In genomic region chr10:85929208-85929591, GRCm38 (mm10) we compare ENCODE assay signal across 9 mouse cellular contexts. TPM values are rescaled to one million over a fixed set of nuclear protein-coding genes. Genes with fewer than 3 reads are reported as not detected.
A peak's percentile ranks its signal among the peaks of the same experiment; 100 is the strongest.
DNase-seq lines count a peak whose midpoint lies in the region; ATAC-seq lines count a peak whose summit lies in the region.
"Had no signal": no experiment of that assay in that cellular context is flagged by ENCODE, and none has a peak within 500 bp of the region (broad histone marks: within the 10 kb centered on the region; RNA-seq: fewer than 3 reads in every experiment).

No protein-coding gene starts in this region.

- no peaks in the 10 kb centered on the region for H3K9me3 ChIP-seq in neural tube, embryonic 11.5 days (ENCODE audit: control insufficient read depth, low read length)
- H3K9me3 ChIP-seq in limb, embryonic 10.5 days (replicated peaks): no peaks in the 10 kb centered on the region
- H3K9me3 ChIP-seq in stomach, embryonic 15.5 days: no peaks in the 10 kb centered on the region

- no peak for ATAC-seq in neural tube, embryonic 11.5 days (ENCODE audit: insufficient read depth, low FRiP score, low TSS enrichment)
- no peak for ATAC-seq in stomach, embryonic 15.5 days (ENCODE audit: insufficient read depth, low FRiP score, low read depth)

- no peaks in the 10 kb centered on the region; the same call in 1 of the 2 replicates for H3K4me1 ChIP-seq in neural tube, embryonic 11.5 days (ENCODE audit: control insufficient read depth, insufficient read depth, low read length)
- peaks cover 12% of the 10 kb centered on the region for H3K4me1 ChIP-seq in limb, embryonic 10.5 days
- H3K4me1 ChIP-seq in stomach, embryonic 15.5 days: peaks cover 11% of the 10 kb centered on the region

- DNase-seq in cerebellum, postnatal 10 days: peak; percentile 22 to 52
- no peak for DNase-seq in cerebellum, adult 9-11 months
- DNase-seq in neural tube, embryonic 11.5 days (ENCODE audit: low spot score): no peak
- DNase-seq in neural tube, embryonic 10.5 days (ENCODE audit: extremely low spot score, low spot score): no peak
- no peak for DNase-seq in limb, embryonic 10.5 days (ENCODE audit: low spot score)
- no peak for DNase-seq in spleen, postnatal 36 days (ENCODE audit: low spot score in 2 of 2)
- no peak for DNase-seq in T-cell, adult 2 months (ENCODE audit: low spot score)

- H3K4me3 ChIP-seq in neural tube, embryonic 11.5 days (ENCODE audit: low read depth, low read length): no peak overlapping the region
- H3K4me3 ChIP-seq in limb, embryonic 10.5 days: peak overlapping the region; percentile 67
- peak overlapping the region; percentile 53 for H3K4me3 ChIP-seq in stomach, embryonic 15.5 days (replicated peaks)

- peak overlapping the region; percentile 82 for H3K4me2 ChIP-seq in neural tube, embryonic 11.5 days (ENCODE audit: low read depth)
- H3K4me2 ChIP-seq in stomach, embryonic 15.5 days: peak overlapping the region; percentile 97

- peaks cover 5% of the 10 kb centered on the region; the same call in 1 of the 2 replicates for H3K27me3 ChIP-seq in neural tube, embryonic 11.5 days (ENCODE audit: control insufficient read depth, insufficient read depth, low read length)
- peaks cover 41% of the 10 kb centered on the region for H3K27me3 ChIP-seq in limb, embryonic 10.5 days (ENCODE audit: low read depth, poor library complexity, severe bottlenecking)
- H3K27me3 ChIP-seq in stomach, embryonic 15.5 days (replicated peaks): peaks cover 7% of the 10 kb centered on the region; the same call in 1 of the 2 replicates

- H3K36me3 ChIP-seq in neural tube, embryonic 11.5 days (ENCODE audit: control insufficient read depth, insufficient read depth, low read length): no peaks in the 10 kb centered on the region
- H3K36me3 ChIP-seq in limb, embryonic 10.5 days: no peaks in the 10 kb centered on the region
- H3K36me3 ChIP-seq in stomach, embryonic 15.5 days: no peaks in the 10 kb centered on the region

- peak overlapping the region; percentile 64; the same call in 1 of the 2 replicates for H3K9ac ChIP-seq in neural tube, embryonic 11.5 days (ENCODE audit: low read length)
- no peak overlapping the region for H3K9ac ChIP-seq in stomach, embryonic 15.5 days

- no peak overlapping the region for H3K27ac ChIP-seq in neural tube, embryonic 11.5 days (ENCODE audit: low read depth, low read length)
- H3K27ac ChIP-seq in limb, embryonic 10.5 days: no peak overlapping the region
- no peak overlapping the region for H3K27ac ChIP-seq in stomach, embryonic 15.5 days

- 57% methylated on average over 11 of the region's 11 CpGs for WGBS in neural tube, embryonic 11.5 days
- WGBS in limb, embryonic 10.5 days: 60% methylated on average over 11 of the region's 11 CpGs
- WGBS in stomach, embryonic 15.5 days: 47% methylated on average over 11 of the region's 11 CpGs

RNA-seq across cellular contexts. Expression of gene Ascl4, which starts 1.7 kb away (rescaled TPM):
- 0.23 and 0.97 TPM in 2 replicates for polyA plus RNA-seq in neural tube, embryonic 11.5 days (2014; fragmentation: Nextera tagmentation; extraction: Ambion mirVana)
- polyA plus RNA-seq in limb, embryonic 10.5 days (2016; fragmentation: Nextera tagmentation; extraction: Ambion mirVana): 0.11 and 0.19 TPM in 2 replicates
- polyA plus RNA-seq in stomach, embryonic 15.5 days (2015; fragmentation: Nextera tagmentation; extraction: Ambion mirVana): 0.35 and 0.37 TPM in 2 replicates
- polyA plus RNA-seq: C2C12 had no signal

RNA-seq across cellular contexts. Expression of gene Prdm4, which starts 12.3 kb away (rescaled TPM):
- 40.7 and 45.1 TPM in 2 replicates for polyA plus RNA-seq in neural tube, embryonic 11.5 days (2014; fragmentation: Nextera tagmentation; extraction: Ambion mirVana)
- polyA plus RNA-seq in limb, embryonic 10.5 days (2016; fragmentation: Nextera tagmentation; extraction: Ambion mirVana): 30.6 and 30.8 TPM in 2 replicates
- 13.1 and 14.9 TPM in 2 replicates for polyA plus RNA-seq in stomach, embryonic 15.5 days (2015; fragmentation: Nextera tagmentation; extraction: Ambion mirVana)

RNA-seq across cellular contexts. Expression of gene Rtcb, which starts 28.4 kb away (rescaled TPM):
- polyA plus RNA-seq in neural tube, embryonic 11.5 days (2014; fragmentation: Nextera tagmentation; extraction: Ambion mirVana): 194 TPM in 2 replicates
- polyA plus RNA-seq in limb, embryonic 10.5 days (2016; fragmentation: Nextera tagmentation; extraction: Ambion mirVana): 233 and 235 TPM in 2 replicates
- 163 and 178 TPM in 2 replicates for polyA plus RNA-seq in stomach, embryonic 15.5 days (2015; fragmentation: Nextera tagmentation; extraction: Ambion mirVana)

Comparison
In these comparisons a context has a peak if more than half of its experiments do, and no peak if none do; other contexts are left out.
1. DNase-seq: peak in cerebellum, postnatal 10 days (2 of 2); none in cerebellum, adult 9-11 months (single experiment), neural tube, embryonic 11.5 days (single experiment), neural tube, embryonic 10.5 days (single experiment), limb, embryonic 10.5 days (single experiment), spleen, postnatal 36 days (0 of 2) and T-cell, adult 2 months (single experiment).